Mouse (Mus musculus) stomach, embryonic 14.5 days (tissue): Measurements from ENCODE around the gene Fam78b. TPM values are rescaled to one million over a fixed set of nuclear protein-coding genes. Genes with fewer than 3 reads are reported as not detected.

Source experiments
- ATAC-seq: fragments of 200-750 bp; cut with Nextera tagmentation; 2 replicates; pipeline ENCODE4 v1.8.0; 2017; ENCODE audit warnings: low read depth, moderate TSS enrichment; ENCODE audit not compliant: insufficient number of reproducible peaks, insufficient read depth, low FRiP score
- H3K27ac ChIP-seq: fragments of 300-500 bp; sonication (generic); 2 replicates; pipeline ENCODE4 v1.5.1; 2014; ENCODE audit warnings: mild to moderate bottlenecking, low read length, moderate library complexity, mixed read lengths
- H3K27me3 ChIP-seq: fragments of 300-500 bp; sonication (generic); 2 replicates; pipeline ENCODE4 v1.6.1; 2014; ENCODE audit warnings: low read length, control low read depth, mixed read lengths; ENCODE audit not compliant: control insufficient read depth, insufficient read depth
- H3K36me3 ChIP-seq: fragments of 300-500 bp; sonication (generic); 2 replicates; pipeline ENCODE4 v1.6.1; 2014; ENCODE audit warnings: mild to moderate bottlenecking, control low read depth, low read length, moderate library complexity, mixed read lengths; ENCODE audit not compliant: control insufficient read depth, insufficient read depth
- H3K4me1 ChIP-seq: fragments of 300-500 bp; sonication (generic); 2 replicates; pipeline ENCODE4 v1.6.1; 2014; ENCODE audit warnings: low read length, control low read depth, mixed read lengths; ENCODE audit not compliant: control insufficient read depth, insufficient read depth
- H3K4me2 ChIP-seq: fragments of 300-500 bp; sonication (generic); replicated peaks from 2 replicates; pipeline ENCODE4 v1.6.1; 2014; ENCODE audit warnings: low read depth, low read length, control low read depth
- H3K4me3 ChIP-seq: fragments of 300-500 bp; sonication (generic); 2 replicates; pipeline ENCODE4 v1.5.1; 2014; ENCODE audit warnings: low read depth, low read length, control low read depth
- H3K9ac ChIP-seq: fragments of 300-500 bp; sonication (generic); replicated peaks from 2 replicates; pipeline ENCODE4 v1.6.1; 2014; ENCODE audit warnings: low read depth, mild to moderate bottlenecking, control low read depth, low read length, moderate library complexity, mixed read lengths
- H3K9me3 ChIP-seq: fragments of 300-500 bp; sonication (generic); 2 replicates; pipeline ENCODE4 v1.6.1; 2016; ENCODE audit warnings: low read depth, low read length, control low read depth; ENCODE audit not compliant: control insufficient read depth
- WGBS: fragments of 180-500 bp; shearing (Covaris S2); extraction: QIAGEN DNeasy Blood & Tissue Kit; methylation state at CpG from one replicate; pipeline ENCODE4 v1.1.7; 2014; 5-methylcytosine and 5-hydroxymethylcytosine counted together
- polyA plus RNA-seq: library from polyadenylated mRNA; unstranded; fragments of >200 nt; fragmentation: Nextera tagmentation; extraction: Ambion mirVana; gene quantifications from 2 replicates; pipeline ENCODE4 v1.2.1, GENCODE M21; 2014

Fam78b gene
- polyA plus RNA-seq, 1 experiment from 2014 or later: 1.8 TPM

GRCm38 (mm10) chr1:167065986-167066385 lies 64.8 kb downstream of the Fam78b start:
- Histone ChIP-seq H3K9ac (no peak overlapping the region), H3K4me2 (no peak overlapping the region), H3K36me3 (no peaks in the 10 kb centered on the region), H3K9me3 (no peaks in the 10 kb centered on the region), H3K4me1 (no peaks in the 10 kb centered on the region), H3K27me3 (no peaks in the 10 kb centered on the region), H3K4me3 (no peak overlapping the region), H3K27ac (no peak overlapping the region)
- ATAC-seq: no peak
- WGBS: 66% methylated on average over 10 of the region's 10 CpGs

DNA sequence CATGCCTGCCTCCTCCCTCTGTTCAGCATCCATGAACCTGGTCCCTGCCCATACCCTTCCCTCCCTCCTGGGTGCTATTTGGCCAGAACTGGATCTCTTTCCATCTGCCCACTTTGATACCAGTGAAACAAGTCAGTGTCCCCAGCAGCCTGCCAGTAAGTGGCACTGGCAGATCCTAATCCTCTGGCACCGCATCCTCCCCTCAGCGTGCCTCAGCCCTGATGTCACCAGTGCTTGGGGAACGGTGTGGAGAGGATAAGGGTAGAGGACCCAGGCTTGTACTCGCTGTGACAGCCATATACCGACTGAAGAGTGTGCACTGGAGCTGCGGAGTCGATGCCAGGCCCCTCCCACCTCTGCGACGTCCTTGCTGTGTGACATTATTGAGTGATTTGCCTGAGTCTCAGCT lies 65.7 kb downstream of the Fam78b start:
- Histone ChIP-seq H3K4me2 (no peak overlapping the region), H3K27me3 (no peaks in the 10 kb centered on the region), H3K36me3 (no peaks in the 10 kb centered on the region), H3K27ac (no peak overlapping the region), H3K4me1 (no peaks in the 10 kb centered on the region), H3K4me3 (no peak overlapping the region), H3K9me3 (no peaks in the 10 kb centered on the region), H3K9ac (no peak overlapping the region)
- 72% methylated on average over 9 of the region's 9 CpGs for WGBS
- no peak for ATAC-seq

DNA sequence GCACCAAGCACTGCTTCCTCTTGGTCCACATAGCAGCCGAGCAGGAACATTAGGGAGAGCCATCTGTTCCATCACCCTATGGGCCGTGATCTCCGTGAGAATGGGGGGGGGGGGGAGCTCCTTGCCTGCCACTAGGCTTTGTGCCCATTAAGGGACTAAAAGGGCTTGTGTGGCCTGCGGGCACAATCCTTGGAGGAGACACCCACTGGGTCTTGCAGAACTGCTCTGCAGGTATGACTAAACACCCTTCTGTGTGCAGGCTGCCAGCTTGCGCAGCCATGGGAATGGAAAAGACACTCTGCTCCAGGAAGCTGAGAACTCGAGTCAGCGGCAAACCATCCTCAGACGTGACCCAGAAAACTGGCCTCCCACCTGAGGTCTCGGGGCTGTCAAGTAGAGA lies 68.5 kb downstream of the Fam78b start:
- H3K27me3 ChIP-seq: no peaks in the 10 kb centered on the region
- H3K4me2 ChIP-seq: no peak overlapping the region
- H3K36me3 ChIP-seq: no peaks in the 10 kb centered on the region
- no peak overlapping the region for H3K27ac ChIP-seq
- H3K4me1 ChIP-seq: no peaks in the 10 kb centered on the region
- no peak for ATAC-seq
- WGBS: 69% methylated on average over 9 of the region's 9 CpGs
- H3K4me3 ChIP-seq: no peak overlapping the region
- H3K9me3 ChIP-seq: no peaks in the 10 kb centered on the region
- no peak overlapping the region for H3K9ac ChIP-seq

DNA sequence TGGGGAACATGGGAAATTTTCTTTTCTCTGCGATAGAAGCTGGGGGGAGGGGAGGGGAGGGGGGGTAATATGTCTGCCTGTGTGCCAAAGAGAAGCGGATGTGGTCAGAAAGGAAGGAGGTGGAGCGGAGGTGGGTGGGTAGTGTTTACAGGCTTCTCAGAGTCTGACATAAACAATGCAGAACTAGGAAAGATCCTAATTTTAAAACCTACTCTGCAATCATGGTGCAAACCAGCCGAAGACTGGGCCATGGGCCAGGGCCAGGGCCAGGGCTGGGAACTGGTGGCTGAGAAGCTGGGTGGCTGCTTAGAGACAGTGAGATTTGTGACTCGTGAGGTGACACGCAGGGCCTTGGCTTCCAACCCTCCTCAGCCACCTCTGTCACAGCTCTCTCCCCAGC lies 69.1 kb downstream of the Fam78b start:
- Histone ChIP-seq H3K36me3 (no peaks in the 10 kb centered on the region), H3K27ac (no peak overlapping the region), H3K9me3 (no peaks in the 10 kb centered on the region), H3K4me1 (no peaks in the 10 kb centered on the region), H3K4me3 (no peak overlapping the region), H3K9ac (no peak overlapping the region), H3K4me2 (no peak overlapping the region), H3K27me3 (no peaks in the 10 kb centered on the region)
- 52% methylated on average over 6 of the region's 6 CpGs for WGBS
- ATAC-seq: no peak

- Histone ChIP-seq H3K27me3 (no peaks in the 10 kb centered on the region), H3K4me1 (no peaks in the 10 kb centered on the region), H3K27ac (no peak overlapping the region), H3K4me2 (no peak overlapping the region), H3K9me3 (no peaks in the 10 kb centered on the region), H3K4me3 (no peak overlapping the region), H3K36me3 (no peaks in the 10 kb centered on the region), H3K9ac (no peak overlapping the region)
- ATAC-seq: no peak
- WGBS: 78% methylated on average over 8 of the region's 8 CpGs
Observed at GRCm38 (mm10) chr1:167075726-167076125, 74.5 kb downstream of the Fam78b start.

DNA sequence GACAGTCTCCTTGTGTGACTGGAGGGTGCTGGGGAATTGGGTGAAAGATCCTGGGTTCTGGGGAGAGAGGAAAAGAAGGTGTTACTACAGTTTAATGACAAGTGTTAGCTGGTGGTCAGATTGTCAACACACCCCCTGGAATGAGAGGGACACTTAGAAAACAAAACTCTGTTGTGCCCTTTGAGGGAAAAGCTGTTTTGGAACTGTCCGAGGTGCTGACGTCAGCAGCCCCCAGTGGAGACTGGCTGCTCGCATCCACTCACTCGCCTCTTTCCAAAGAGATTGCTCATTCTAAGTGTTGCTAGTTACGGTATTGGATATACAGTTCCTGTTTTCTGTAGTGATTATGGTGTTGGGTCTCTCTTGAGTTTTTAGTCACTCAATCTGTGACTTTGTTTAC lies 78.3 kb downstream of the Fam78b start:
- H3K4me2 ChIP-seq: no peak overlapping the region
- no peaks in the 10 kb centered on the region for H3K36me3 ChIP-seq
- no peak overlapping the region for H3K4me3 ChIP-seq
- no peak overlapping the region for H3K9ac ChIP-seq
- no peak overlapping the region for H3K27ac ChIP-seq
- H3K9me3 ChIP-seq: no peaks in the 10 kb centered on the region
- no peak for ATAC-seq
- WGBS: 21% methylated on average over 5 of the region's 5 CpGs
- H3K27me3 ChIP-seq: no peaks in the 10 kb centered on the region
- no peaks in the 10 kb centered on the region for H3K4me1 ChIP-seq

GRCm38 (mm10) chr1:167081946-167082345 lies 80.7 kb downstream of the Fam78b start:
- no peaks in the 10 kb centered on the region for H3K4me1 ChIP-seq
- no peak overlapping the region for H3K27ac ChIP-seq
- 74% methylated on average over 3 of the region's 3 CpGs for WGBS
- no peaks in the 10 kb centered on the region for H3K9me3 ChIP-seq
- no peaks in the 10 kb centered on the region for H3K36me3 ChIP-seq
- no peak for ATAC-seq
- H3K27me3 ChIP-seq: no peaks in the 10 kb centered on the region
- no peak overlapping the region for H3K4me2 ChIP-seq
- H3K4me3 ChIP-seq: no peak overlapping the region
- H3K9ac ChIP-seq: no peak overlapping the region

GRCm38 (mm10) chr1:167082506-167083100 lies 81.4 kb downstream of the Fam78b start:
- ATAC-seq: no peak

GRCm38 (mm10) chr1:167083181-167083580 lies 82.0 kb downstream of the Fam78b start:
- Histone ChIP-seq H3K4me1 (no peaks in the 10 kb centered on the region), H3K4me3 (no peak overlapping the region), H3K4me2 (no peak overlapping the region), H3K27ac (no peak overlapping the region), H3K27me3 (no peaks in the 10 kb centered on the region), H3K36me3 (no peaks in the 10 kb centered on the region), H3K9me3 (no peaks in the 10 kb centered on the region), H3K9ac (no peak overlapping the region)
- WGBS: 62% methylated on average over 2 of the region's 2 CpGs
- no peak for ATAC-seq

More at GRCm38 (mm10) chr1:167082506-167083100, 81.4 kb downstream of the Fam78b start:
- H3K27ac ChIP-seq: no peak overlapping the region
- H3K4me3 ChIP-seq: no peak overlapping the region
- WGBS: 33% methylated on average over 4 of the region's 4 CpGs
- H3K27me3 ChIP-seq: no peaks in the 10 kb centered on the region
- H3K9me3 ChIP-seq: no peaks in the 10 kb centered on the region
- no peaks in the 10 kb centered on the region for H3K36me3 ChIP-seq
- H3K4me2 ChIP-seq: no peak overlapping the region
- no peaks in the 10 kb centered on the region for H3K4me1 ChIP-seq
- no peak overlapping the region for H3K9ac ChIP-seq
